Mouse (Mus musculus): Measurements from ENCODE around the gene Caln1.

DNA sequence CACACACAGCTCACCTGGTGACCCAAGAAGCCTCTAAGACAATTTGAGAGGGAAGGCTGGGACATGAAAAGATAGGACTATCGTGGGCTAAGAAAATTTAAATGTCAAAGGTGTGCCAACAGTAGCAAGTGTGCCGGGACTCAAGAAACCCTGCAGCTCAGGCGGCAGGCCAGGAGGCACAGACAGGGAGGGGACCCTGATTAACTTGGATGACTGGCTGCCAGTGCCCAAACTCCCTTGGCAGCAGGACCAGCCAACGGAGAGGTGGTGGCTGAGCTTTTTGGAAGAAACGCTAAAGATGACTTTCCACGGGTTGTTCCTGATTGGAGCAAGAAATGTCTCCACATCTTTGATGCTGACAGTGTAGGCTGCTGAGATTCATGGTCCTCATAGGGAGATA lies 78.2 kb downstream of the Caln1 start:
- TF ChIP-seq GATA1 (IDR thresholded peaks at IDR 0.05; ENCODE audit: low read length) (no peak), TAL1 (IDR thresholded peaks at IDR 0.05; ENCODE audit: low read length) (no peak)

All from erythroblast, embryonic 14.5 days (primary cell).